Mouse (Mus musculus): ENCODE measurements around the gene Mbnl2. TPM values are rescaled to one million over a fixed set of nuclear protein-coding genes. Genes with fewer than 3 reads are reported as not detected.
A peak's percentile ranks its signal among the peaks of the same experiment; 100 is the strongest.

Mbnl2 gene
- total and polyA plus RNA-seq, 2 experiments from 2014 or later = 23.9 to 58.6 TPM

DNA sequence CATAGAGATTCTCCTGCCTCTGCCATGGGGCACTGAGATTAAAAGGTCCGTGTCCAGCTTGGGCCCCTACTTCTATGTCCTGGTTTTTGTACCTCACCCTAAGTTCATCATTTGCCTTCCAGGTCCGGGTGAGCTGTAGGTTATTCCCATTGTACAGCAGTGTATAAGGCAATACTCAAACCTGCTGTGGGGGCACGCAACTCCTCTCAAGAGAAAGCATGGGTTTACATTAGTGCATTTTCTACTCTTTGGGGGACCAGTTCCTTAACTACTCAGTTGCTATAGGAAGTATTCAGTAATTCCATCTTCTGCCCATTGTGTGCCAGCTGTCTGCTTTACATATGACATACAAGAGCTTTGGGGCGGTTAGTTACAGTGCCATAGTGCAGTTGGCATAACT lies 205.5 kb downstream of the Mbnl2 start:
- no peak for ATAC-seq
- 94% methylated on average over 4 of the region's 4 CpGs for WGBS

More for the DNA sequence above, 205.5 kb downstream of the Mbnl2 start:
- no peak overlapping the region for H3K9ac ChIP-seq
- H3K4me1 ChIP-seq (ENCODE audit: insufficient read depth) = peaks cover 13% of the 10 kb centered on the region
- no peaks in the 10 kb centered on the region for H3K27me3 ChIP-seq (ENCODE audit: insufficient read depth, low read length)
- TF ChIP-seq CTCF (IDR thresholded peaks at IDR 0.05; ENCODE audit: low read depth) = no peak
- peak overlapping the region; percentile 62 for H3K4me2 ChIP-seq (ENCODE audit: low read depth)
- H3K4me3 ChIP-seq (ENCODE audit: low read depth, low read length) = 0 out of 2 replicates have a peak overlapping the region, but pooled peaks have one; percentile 9
- no peak overlapping the region for H3K27ac ChIP-seq (ENCODE audit: low read depth, low read length)
- peaks cover 3% of the 10 kb centered on the region; the same call in 1 of the 2 replicates for H3K36me3 ChIP-seq (ENCODE audit: insufficient read depth)
- DNase-seq = no peak
- no peaks in the 10 kb centered on the region for H3K9me3 ChIP-seq (ENCODE audit: low read length)

Other genes with a start within 250 kb of the Mbnl2 start
- 0.15 and 0.24 TPM in 2 replicates for gene Oxgr1, start 233.2 kb upstream of the Mbnl2 start, total RNA-seq (2014; rRNA removed)
- gene Oxgr1, start 233.2 kb upstream of the Mbnl2 start, polyA plus RNA-seq (2015; fragmentation: Nextera tagmentation; extraction: Ambion mirVana) = 0.07 and 0.10 TPM in 2 replicates
- 75.9 and 78.4 TPM in 2 replicates for gene Rap2a, start 202.8 kb downstream of the Mbnl2 start, total RNA-seq (2014; rRNA removed)
- gene Rap2a, start 202.8 kb downstream of the Mbnl2 start, polyA plus RNA-seq (2015; fragmentation: Nextera tagmentation; extraction: Ambion mirVana) = 19.3 and 29.5 TPM in 2 replicates